Mouse (Mus musculus) lung, postnatal 36 days (tissue): ENCODE results near the gene Olfr398.

Experiments
- DNase-seq: peaks from one replicate; pipeline ENCODE4 v3.0.0; 2022; ENCODE audit warnings: mixed read lengths

The Olfr398 gene

GRCm38 (mm10) chr11:73990307-73990706 lies at the start of gene Olfr398:
Gene Olfr398, minus strand, starts transcription at chr11:73990407.
- no peak for DNase-seq

GRCm38 (mm10) chr11:73993115-73993514 lies 2.9 kb upstream of the Olfr398 start:
- DNase-seq = no peak

GRCm38 (mm10) chr11:73960517-73960916 lies 29.7 kb downstream of the Olfr398 start, which contains the start of gene Olfr397:
Gene Olfr397, plus strand, starts transcription at chr11:73960817.
- no peak for DNase-seq

- no peak for DNase-seq
Observed at GRCm38 (mm10) chr11:73936377-73936776, 53.8 kb downstream of the Olfr398 start, which contains the start of gene Olfr23. Gene Olfr23, plus strand, starts transcription at chr11:73936677.
